Mouse (Mus musculus) monocyte, adult 59 days (primary cell): ENCODE results near the gene Elmo3. TPM values are rescaled to one million over a fixed set of nuclear protein-coding genes. Genes with fewer than 3 reads are reported as not detected.

ENCODE experiments used
- total RNA-seq, 2 experiments: library from RNA; stranded (reverse); gene quantifications; one replicate each; pipeline ENCODE4 v1.2.4; 2023

The Elmo3 gene
- total RNA-seq: 1 to 10 TPM in 1 of 2 experiments, under 1 TPM in 1; 0.64 to 1.4 TPM

DNA sequence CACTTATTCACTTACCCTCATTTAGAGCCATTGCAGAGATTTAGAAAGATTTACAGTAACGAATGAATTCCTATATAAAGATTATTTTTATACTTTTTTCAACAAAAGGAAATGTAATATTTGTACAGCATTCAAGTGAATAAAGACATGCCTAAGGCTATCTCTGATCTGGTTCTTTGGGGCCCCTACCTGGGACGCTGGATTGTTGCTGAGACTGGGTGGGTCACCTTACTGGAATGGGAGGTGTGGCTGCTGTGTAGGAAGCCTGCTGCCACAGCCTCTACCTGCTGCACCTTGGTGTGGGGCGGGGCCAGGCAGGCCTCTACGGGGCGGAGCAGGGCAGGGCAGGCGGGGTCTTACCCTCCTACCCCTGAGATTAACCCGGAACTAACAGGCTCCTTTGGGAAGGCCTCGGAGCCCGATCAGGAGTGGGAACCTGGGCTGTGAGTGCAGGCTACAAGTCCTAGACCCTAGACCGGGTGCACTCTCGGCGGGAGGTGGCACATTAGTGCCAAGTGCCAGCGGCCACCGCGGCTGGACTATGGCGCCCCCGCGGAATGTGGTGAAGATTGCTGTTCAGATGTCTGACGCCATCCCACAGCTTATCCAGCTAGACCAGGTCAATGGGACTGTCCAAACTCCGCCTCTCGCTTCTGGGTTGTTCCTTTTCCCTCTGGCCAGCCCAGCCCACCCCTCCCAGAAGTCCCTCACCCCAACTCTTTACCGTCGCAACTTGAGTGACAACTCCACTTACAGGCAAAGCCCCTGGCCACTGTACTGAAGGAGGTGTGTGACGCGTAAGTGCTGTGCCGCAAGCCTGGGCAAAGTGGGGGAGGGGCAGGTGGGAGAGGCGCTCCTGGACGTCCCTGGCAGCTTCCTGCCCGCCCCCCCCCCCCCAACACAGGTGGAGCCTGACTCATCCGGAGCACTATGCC, at the start of gene Elmo3:
Elmo3 (plus strand) TSS at position 391 of the 935 bp plus-strand sequence.

DNA sequence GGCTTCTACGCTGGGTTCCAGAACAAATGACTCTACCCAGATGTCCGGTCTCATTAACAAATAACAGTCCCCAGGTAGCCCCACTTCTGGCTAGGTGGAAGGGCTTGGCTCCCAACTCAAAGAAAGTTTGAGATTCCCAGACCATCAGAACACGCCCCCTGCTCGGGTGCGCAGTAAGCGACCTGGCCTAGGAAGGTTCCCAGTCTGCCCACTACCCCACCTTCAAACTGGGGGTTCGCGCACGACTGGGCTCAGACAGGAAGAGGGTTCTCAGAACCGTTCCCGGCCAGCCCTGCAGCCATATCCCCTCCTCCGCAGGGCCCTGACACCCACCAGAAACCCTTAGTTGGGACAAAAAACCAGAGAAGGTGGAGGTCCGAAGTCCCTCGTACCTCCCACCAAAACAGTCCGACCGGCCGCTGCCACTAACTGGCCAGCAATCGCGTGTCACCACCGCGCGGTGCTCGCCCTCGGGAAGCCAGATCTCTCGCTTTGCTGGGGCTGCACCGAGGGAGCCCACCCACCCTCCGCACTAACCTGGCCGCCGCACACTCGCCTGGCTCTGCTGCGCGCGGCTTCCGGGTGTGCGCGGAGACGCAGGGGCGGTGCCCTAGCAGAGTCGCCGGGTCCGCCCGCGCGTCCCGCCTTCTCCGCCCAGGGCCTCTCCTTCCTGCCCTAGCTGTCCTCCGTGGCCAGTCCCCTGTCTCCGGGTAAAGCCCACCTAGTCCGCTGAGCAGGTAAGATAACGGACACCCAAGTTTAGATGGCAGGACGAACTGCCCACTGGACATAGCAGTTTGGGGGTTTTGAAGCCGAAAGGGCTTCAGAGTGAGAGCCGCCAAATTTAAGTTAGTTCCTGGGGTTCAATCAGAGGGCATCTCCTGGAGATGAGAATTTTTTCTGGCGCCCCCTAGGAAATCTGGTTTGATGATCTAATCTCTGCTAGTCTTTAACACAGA, 41.1 kb upstream of the Elmo3 start, which contains the start of the genes Tradd and Fbxl8:
Tradd (minus strand) TSS at position 586 of the 959 bp plus-strand sequence.
Fbxl8 (plus strand) TSS at position 625 of the 959 bp plus-strand sequence.

DNA sequence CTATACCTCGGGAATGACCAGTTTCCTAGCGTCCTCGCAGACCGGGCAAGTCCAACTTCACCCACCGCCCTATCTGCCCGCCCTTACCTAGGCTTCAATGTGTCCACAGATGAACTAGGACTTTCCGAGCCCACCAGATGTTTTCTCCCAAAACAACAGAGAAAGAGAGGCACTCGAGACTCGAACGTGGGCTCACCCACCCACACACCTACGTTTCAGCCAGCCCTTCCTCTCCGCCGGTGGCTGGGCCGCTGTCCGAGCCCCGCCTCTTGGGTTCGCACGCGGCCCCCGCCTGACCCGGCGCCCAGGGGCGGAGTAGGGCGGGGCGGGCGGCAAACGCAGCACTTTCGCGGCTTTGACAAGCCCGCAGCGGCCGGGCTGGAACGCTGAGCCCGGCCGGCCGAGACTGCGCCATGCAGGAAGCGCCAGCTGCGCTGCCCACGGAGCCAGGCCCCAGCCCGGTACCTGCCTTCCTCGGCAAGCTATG, 35.9 kb upstream of the Elmo3 start, which contains the start of gene Hsf4:
Hsf4 (plus strand) TSS at position 341 of the 487 bp plus-strand sequence.

DNA sequence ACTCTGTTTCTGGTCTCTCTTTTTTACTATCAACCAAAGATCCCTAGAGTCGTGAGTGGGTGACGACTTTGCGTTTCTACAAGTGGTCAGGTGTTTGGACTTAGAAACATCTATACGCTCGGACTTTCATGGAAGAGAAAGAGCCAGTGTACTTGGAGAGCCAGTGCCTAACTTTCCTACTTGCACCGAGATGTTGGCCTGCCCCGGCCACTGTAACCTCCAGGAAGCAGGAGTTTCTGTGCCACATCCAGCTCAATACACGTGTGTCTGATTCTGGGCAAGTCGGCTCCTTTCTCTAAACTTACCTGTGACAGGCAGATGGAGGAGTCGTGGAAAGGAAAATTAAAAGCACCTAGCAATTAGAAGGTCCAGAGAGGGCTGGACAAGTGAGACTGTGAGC, 29.6 kb upstream of the Elmo3 start, which contains the start of gene Nol3:
Nol3 (plus strand) TSS at position 301 of the 400 bp plus-strand sequence.

DNA sequence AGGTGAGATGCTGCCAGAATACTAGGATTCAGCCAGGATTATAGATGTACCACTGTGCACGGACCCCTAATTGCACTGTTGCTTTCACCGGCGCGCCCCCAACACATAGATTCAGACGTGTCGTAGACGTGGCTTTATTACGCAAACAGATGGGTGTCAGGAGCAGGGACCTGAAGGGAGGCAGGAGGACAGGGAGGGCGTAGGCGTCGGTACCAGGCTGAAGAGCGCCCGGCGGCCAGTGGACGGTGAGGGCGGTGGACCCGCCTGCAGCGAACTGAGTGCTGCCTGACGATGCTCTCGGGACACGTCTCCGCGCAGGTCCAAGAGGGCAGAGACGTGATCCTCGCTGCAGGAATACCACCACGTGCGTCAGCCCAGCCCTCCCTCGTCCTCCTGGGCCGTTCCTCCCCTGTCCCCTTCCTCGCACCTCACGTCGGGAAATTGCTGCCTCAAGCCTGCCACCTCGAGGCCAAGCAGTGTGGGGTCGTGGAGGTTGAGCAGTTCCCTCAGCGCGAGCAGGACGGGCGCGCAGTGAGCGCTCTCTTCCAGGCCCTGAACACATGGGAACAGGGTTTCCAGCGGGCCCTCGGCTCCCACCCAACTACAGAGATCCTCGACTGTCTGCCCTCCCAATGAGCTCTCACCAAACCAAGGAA, 15.5 kb upstream of the Elmo3 start, which contains the start of gene 4931428F04Rik:
4931428F04Rik (minus strand) TSS at position 60 of the 656 bp plus-strand sequence.

DNA sequence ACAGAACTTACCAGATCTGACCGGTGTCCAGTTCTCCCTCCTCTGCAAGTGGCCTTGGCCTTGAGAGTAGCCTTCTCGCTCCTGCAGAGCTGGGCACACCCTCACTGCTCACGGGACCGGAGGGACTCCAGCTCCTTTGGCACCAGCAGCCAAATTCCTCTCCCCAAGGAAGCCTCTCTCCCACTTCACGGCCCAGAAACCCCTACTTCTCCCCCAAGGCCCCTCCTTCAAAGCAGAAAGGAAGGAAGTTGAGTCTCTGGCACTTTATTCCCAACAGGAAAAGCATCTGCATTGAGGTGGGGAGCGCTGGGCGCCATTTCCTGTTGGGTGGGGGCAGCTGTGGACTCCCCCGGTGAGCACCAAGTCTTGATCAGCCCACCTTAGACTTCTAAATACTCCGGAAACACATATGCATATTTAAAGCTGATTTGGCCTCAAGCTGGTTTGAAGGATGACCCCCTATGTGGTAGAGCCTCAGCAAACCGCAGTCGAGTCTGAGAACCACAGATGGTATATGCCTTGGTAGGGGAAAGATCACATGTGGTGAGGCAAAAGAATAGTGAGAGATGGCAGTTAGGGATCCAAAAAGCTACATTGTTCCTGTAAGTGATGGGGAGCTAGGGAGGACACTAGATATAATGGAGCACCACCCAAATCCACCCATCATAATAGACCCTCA, 9.4 kb upstream of the Elmo3 start, which contains the start of gene Exoc3l:
Exoc3l (minus strand) TSS at position 207 of the 679 bp plus-strand sequence.

DNA sequence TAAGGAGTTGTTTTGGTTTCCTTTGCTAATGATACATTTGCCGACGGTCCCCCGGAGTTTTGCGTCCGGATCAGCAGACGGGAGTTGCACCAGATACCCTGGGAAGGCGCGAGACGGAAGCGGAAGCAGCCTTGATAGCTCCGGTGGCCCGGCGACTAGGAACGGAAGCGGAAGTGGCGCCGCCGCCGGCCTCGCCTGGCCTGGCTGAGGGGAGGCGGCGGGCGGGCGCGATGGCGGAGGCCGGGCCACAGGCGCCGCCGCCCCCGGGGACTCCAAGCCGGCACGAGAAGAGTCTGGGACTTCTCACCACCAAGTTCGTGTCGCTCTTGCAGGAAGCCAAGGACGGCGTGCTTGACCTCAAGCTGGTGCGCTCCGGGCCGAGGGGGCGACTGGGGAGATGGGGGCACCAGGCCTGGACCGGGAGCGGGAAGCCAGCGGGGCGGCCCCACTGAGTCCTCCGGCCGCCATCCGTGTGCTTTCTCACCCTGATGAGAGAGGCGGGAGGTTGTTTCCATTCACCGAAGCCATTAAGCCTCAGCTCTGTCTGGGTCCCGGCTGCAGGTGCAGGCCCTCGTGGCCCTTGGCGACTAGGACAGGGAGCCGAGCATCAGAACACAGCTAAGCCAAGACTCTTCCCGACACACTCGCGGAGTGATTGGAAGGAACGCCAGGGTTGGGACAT, 7.7 kb upstream of the Elmo3 start, which contains the start of gene E2f4:
E2f4 (plus strand) TSS at position 153 of the 682 bp plus-strand sequence.

DNA sequence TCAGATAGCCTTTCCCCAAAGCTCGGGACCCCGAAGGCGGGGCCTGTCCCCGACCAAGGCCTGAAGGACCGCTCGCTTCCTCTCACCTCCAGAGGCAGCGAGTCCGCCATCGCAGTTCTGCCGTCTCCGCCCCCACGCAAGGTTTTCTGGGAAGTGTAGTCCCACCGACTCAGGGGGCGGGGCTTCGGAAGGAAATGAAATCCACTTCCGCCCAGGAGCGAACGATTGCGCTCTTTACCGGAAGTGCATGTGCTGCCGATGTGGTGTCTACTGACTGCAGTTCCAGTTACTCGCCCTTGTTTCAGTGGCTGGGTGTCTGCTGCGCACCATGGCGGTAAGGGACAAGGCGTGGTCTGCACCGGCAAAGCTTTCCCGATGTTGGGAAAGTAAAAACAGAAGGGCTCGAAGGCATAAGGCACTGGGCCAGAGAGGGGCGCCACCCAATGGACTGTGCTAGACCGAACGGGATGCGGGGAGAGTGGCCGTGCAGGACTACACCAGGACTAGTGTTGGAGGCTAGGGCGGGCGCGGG, 20.8 kb downstream of the Elmo3 start, which contains the start of the genes Lrrc29 and Tmem208:
Lrrc29 (minus strand) TSS at position 138 of the 532 bp plus-strand sequence.
Tmem208 (plus strand) TSS at position 214 of the 532 bp plus-strand sequence.

DNA sequence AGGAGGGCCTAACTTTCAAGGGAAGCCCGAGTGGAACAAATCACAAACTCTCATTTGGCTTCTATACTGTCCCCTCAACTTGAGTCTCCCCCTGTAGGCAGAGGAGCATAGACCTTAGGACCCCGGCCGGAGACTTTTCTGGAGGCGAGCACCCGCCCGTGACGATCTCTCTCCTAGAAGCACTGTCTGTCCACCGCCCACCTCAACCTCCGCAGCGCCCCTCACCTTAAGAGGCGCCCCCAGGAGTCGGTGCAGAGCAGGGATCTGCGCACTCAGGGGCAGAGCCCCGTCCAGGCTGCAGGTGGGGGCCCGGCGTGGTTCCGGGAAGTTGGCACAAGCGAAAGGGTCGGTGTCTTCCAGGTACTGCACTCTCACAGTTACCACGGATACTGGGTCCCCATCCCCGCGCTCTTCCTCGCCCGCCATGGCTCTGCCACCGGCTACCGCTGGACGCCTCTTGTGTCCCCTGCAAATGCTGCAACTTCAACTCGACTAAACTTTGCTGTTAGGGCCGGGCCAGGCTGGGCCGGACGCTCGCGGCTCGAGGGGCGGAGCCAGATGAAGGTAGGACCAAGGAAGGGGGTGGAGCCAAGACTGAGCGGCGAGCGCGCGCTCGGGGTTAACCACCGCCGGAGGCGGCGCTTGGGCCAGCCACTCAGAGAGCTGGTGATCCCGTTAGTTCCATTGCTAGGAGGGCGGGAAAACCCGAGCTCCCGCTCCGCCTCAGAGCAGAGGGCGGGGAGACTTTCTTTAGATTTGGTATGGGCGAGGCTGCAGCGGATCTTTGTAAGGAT, 42.2 kb downstream of the Elmo3 start, which contains the start of gene Fhod1:
Fhod1 (minus strand) TSS at position 526 of the 794 bp plus-strand sequence.

DNA sequence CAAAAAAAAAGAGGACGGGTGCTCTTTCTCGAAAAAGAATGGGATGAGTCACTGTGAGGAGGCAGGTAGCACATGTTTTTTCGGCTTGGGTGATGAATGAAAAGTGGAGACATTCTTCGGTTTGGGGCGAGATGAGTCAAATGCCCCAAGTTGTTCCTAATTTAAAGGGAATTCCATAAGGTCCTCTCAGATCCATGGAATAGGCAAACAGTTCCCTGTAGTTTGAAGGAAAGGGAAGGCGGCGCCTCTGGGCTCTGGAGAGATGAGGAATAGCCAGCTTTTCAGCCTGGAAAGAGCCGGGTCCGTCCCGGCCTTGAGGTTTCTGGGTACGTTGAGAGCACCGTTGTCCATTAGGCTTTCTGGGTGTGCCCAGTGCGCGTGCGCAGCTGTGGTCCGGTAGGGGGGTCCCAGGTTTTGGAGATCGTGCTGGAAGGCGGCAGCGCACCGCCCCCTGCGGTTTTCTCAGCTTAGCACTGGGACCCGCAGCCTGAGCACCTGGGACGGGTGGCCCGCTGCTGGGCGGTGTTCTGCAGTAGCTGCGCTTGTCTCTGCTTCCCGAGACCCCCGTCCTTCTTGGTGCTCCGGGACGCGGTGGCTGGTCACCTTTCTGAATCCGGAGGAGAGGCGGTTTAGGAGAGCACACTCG, 43.2 kb downstream of the Elmo3 start, which contains the start of gene Slc9a5:
Slc9a5 (plus strand) TSS at position 394 of the 646 bp plus-strand sequence.

Other genes with a start within 250 kb of the Elmo3 start
- gene Ces3b, start 221.8 kb upstream of the Elmo3 start, total RNA-seq: not detected
- gene Ces4a, start 173.8 kb upstream of the Elmo3 start, total RNA-seq: not detected
- 10 to 100 TPM; 79.9 to 88.1 TPM for gene Cbfb, start 134.9 kb upstream of the Elmo3 start, total RNA-seq
- 10 to 100 TPM; 44.9 to 46.8 TPM for gene D230025D16Rik, start 80.5 kb upstream of the Elmo3 start, total RNA-seq
- gene B3gnt9, start 50.4 kb upstream of the Elmo3 start, total RNA-seq: under 1 TPM; 0.21 to 0.42 TPM
- 10 to 100 TPM; 24.2 to 28.7 TPM for gene Tradd, start 41.0 kb upstream of the Elmo3 start, total RNA-seq
- 1 to 10 TPM; 6.5 to 6.8 TPM for gene Fbxl8, start 41.0 kb upstream of the Elmo3 start, total RNA-seq
- gene Hsf4, start 35.8 kb upstream of the Elmo3 start, total RNA-seq: 1 to 10 TPM in 1 of 2 experiments, under 1 TPM in 1; 0.43 to 1.1 TPM
- gene Nol3, start 29.5 kb upstream of the Elmo3 start, total RNA-seq: not detected
- gene 4931428F04Rik, start 15.7 kb upstream of the Elmo3 start, total RNA-seq: 1 to 10 TPM; 1.5 to 3.4 TPM
- gene Exoc3l, start 9.5 kb upstream of the Elmo3 start, total RNA-seq: 1 to 10 TPM in 1 of 2 experiments, not detected in 1; 1.6 TPM
- gene E2f4, start 7.9 kb upstream of the Elmo3 start, total RNA-seq: 10 to 100 TPM; 57.3 to 62.0 TPM
- gene Lrrc29, start 20.7 kb downstream of the Elmo3 start, total RNA-seq: 1 to 10 TPM; 3.6 to 4.0 TPM
- gene Tmem208, start 20.8 kb downstream of the Elmo3 start, total RNA-seq: 10 to 100 TPM; 37.7 to 41.4 TPM
- 100 to 1,000 TPM in 1 of 2 experiments, 10 to 100 TPM in 1; 97.1 to 105 TPM for gene Fhod1, start 42.4 kb downstream of the Elmo3 start, total RNA-seq
- 1 to 10 TPM; 1.4 to 2.1 TPM for gene Slc9a5, start 43.2 kb downstream of the Elmo3 start, total RNA-seq
- gene Plekhg4, start 67.7 kb downstream of the Elmo3 start, total RNA-seq: under 1 TPM; 0.49 to 0.50 TPM
- gene Kctd19, start 107.9 kb downstream of the Elmo3 start, total RNA-seq: 1 to 10 TPM; 1.3 to 1.7 TPM
- not detected for gene Lrrc36, start 108.0 kb downstream of the Elmo3 start, total RNA-seq
- 100 to 1,000 TPM; 330 to 336 TPM for gene Tppp3, start 165.9 kb downstream of the Elmo3 start, total RNA-seq
- gene Zdhhc1, start 191.3 kb downstream of the Elmo3 start, total RNA-seq: 1 to 10 TPM; 7.5 to 7.6 TPM
- not detected for gene Hsd11b2, start 213.2 kb downstream of the Elmo3 start, total RNA-seq